Mouse (Mus musculus) midbrain, postnatal 0 days (tissue): ENCODE data around the gene Ubxn1. TPM values are rescaled to one million over a fixed set of nuclear protein-coding genes. Genes with fewer than 3 reads are reported as not detected.

Experiments used
- ATAC-seq: fragments of 200-750 bp; cut with Nextera tagmentation; 2 replicates; pipeline ENCODE4 v1.8.0; 2017; ENCODE audit warnings: moderate number of reproducible peaks, mild to moderate bottlenecking, moderate TSS enrichment, moderate library complexity; ENCODE audit not compliant: low FRiP score
- DNase-seq: peaks from one replicate; pipeline ENCODE4 v3.0.0-alpha.2; 2015; ENCODE audit warnings: low spot score
- H3K27ac ChIP-seq: fragments of 300-500 bp; sonication (generic); 2 replicates; pipeline ENCODE4 v1.5.1; 2014; ENCODE audit warnings: low read depth, mild to moderate bottlenecking, low read length, mixed read lengths
- H3K27me3 ChIP-seq: fragments of 300-500 bp; sonication (generic); 2 replicates; pipeline ENCODE4 v1.6.1; 2014; ENCODE audit warnings: low read length, control low read depth, mixed read lengths; ENCODE audit not compliant: insufficient read depth
- H3K36me3 ChIP-seq: fragments of 300-500 bp; sonication (generic); 2 replicates; pipeline ENCODE4 v1.6.1; 2014; ENCODE audit warnings: low read length, control low read depth, mixed read lengths; ENCODE audit not compliant: insufficient read depth
- H3K4me1 ChIP-seq: fragments of 300-500 bp; sonication (generic); 2 replicates; pipeline ENCODE4 v1.6.1; 2014; ENCODE audit warnings: mild to moderate bottlenecking, control low read depth, antibody characterized with exemption, low read length, mixed read lengths; ENCODE audit not compliant: insufficient read depth
- H3K4me2 ChIP-seq: fragments of 300-500 bp; sonication (generic); 2 replicates; pipeline ENCODE4 v1.6.1; 2014; ENCODE audit warnings: low read depth, mild to moderate bottlenecking, low read length, mixed read lengths; ENCODE audit not compliant: poor library complexity, severe bottlenecking
- H3K4me3 ChIP-seq: fragments of 300-500 bp; sonication (generic); 2 replicates; pipeline ENCODE4 v1.5.1; 2014; ENCODE audit warnings: low read depth, mild to moderate bottlenecking, low read length, moderate library complexity
- H3K9ac ChIP-seq: fragments of 300-500 bp; sonication (generic); replicated peaks from 2 replicates; pipeline ENCODE4 v1.6.1; 2014; ENCODE audit warnings: mild to moderate bottlenecking, low read length, moderate library complexity, mixed read lengths; ENCODE audit not compliant: poor library complexity, severe bottlenecking
- H3K9me3 ChIP-seq: fragments of 300-500 bp; sonication (generic); 2 replicates; pipeline ENCODE4 v1.6.1; 2016; ENCODE audit warnings: low read length, control low read depth
- CTCF ChIP-seq: IDR thresholded peaks from 2 replicates; pipeline ENCODE4 v1.5.1; 2016; ENCODE audit warnings: antibody characterized with exemption, mild to moderate bottlenecking
- WGBS: fragments of 180-500 bp; shearing (Covaris S2); extraction: QIAGEN DNeasy Blood & Tissue Kit; methylation state at CpG from one replicate; pipeline ENCODE4 v1.1.7; 2014; 5-methylcytosine and 5-hydroxymethylcytosine counted together
- polyA plus RNA-seq: library from polyadenylated mRNA; unstranded; fragments of >200 nt; fragmentation: Nextera tagmentation; extraction: Ambion mirVana; gene quantifications from 2 replicates; pipeline ENCODE4 v1.2.1, GENCODE M21; 2015
- total RNA-seq: library from RNA; depleted of rRNA; stranded (reverse); fragments of >200 nt; gene quantifications from 2 replicates; pipeline ENCODE4 v1.2.3, GENCODE M21; 2014

Ubxn1 gene
- total and polyA plus RNA-seq, 2 experiments from 2014 or later, result 73.5 to 142 TPM

- peaks cover 13% of the 10 kb centered on the region for H3K36me3 ChIP-seq
- H3K4me3 ChIP-seq, result peak within 1 kb of the TSS; percentile 68
- H3K9me3 ChIP-seq, result no peaks in the 10 kb centered on the region
- peaks cover 9% of the 10 kb centered on the region for H3K4me1 ChIP-seq
- TF ChIP-seq CTCF, result peak; percentile 71
- DNase-seq (peak; percentile 92), ATAC-seq (peak; percentile 74)
- no peaks in the 10 kb centered on the region for H3K27me3 ChIP-seq
- WGBS, result under 1% methylated on average over 38 of the region's 38 CpGs
- peak within 1 kb of the TSS; percentile 96 for H3K27ac ChIP-seq
- H3K4me2 ChIP-seq, result peak within 1 kb of the TSS; percentile 85
- peak within 1 kb of the TSS; percentile 87 for H3K9ac ChIP-seq
Observed at GRCm38 (mm10) chr19:8837251-8837791, 34.0 kb upstream of the Ubxn1 start, which contains the start of gene Bscl2. Bscl2 (plus strand) TSS chr19:8837467.

GRCm38 (mm10) chr19:8838041-8838730 lies 33.1 kb upstream of the Ubxn1 start:
- peak overlapping the region; percentile 68 for H3K4me3 ChIP-seq
- H3K9me3 ChIP-seq, result no peaks in the 10 kb centered on the region
- TF ChIP-seq CTCF, result no peak
- peak overlapping the region; percentile 85 for H3K4me2 ChIP-seq
- H3K27ac ChIP-seq, result peak overlapping the region; percentile 96
- 0 out of 2 replicates have a peak, but pooled peaks have one; percentile 8 for ATAC-seq
- H3K4me1 ChIP-seq, result peaks cover 9% of the 10 kb centered on the region
- peak; percentile 63 for DNase-seq
- H3K27me3 ChIP-seq, result no peaks in the 10 kb centered on the region
- H3K36me3 ChIP-seq, result peaks cover 10% of the 10 kb centered on the region
- 4% methylated on average over 15 of the region's 15 CpGs for WGBS
- peak overlapping the region; percentile 87 for H3K9ac ChIP-seq

GRCm38 (mm10) chr19:8839103-8839907 lies 32.0 kb upstream of the Ubxn1 start, which contains the start of gene Gng3:
Gng3 (minus strand) TSS chr19:8839194.
- no peak; the same call in 1 of the 2 replicates for TF ChIP-seq CTCF
- ATAC-seq, result peak; percentile 85
- Histone ChIP-seq H3K9ac (peak within 1 kb of the TSS; percentile 87), H3K4me2 (peak within 1 kb of the TSS; percentile 85), H3K27ac (peak within 1 kb of the TSS; percentile 96), H3K4me3 (peak within 1 kb of the TSS; percentile 68), H3K36me3 (peaks cover 9% of the 10 kb centered on the region), H3K4me1 (peaks cover 9% of the 10 kb centered on the region), H3K9me3 (no peaks in the 10 kb centered on the region), H3K27me3 (no peaks in the 10 kb centered on the region)
- peak; percentile 95 for DNase-seq
- WGBS, result 20% methylated on average over 11 of the region's 11 CpGs

- 10% methylated on average over 28 of the region's 29 CpGs for WGBS
- Histone ChIP-seq H3K36me3 (peaks cover 6% of the 10 kb centered on the region; the same call in 1 of the 2 replicates), H3K27me3 (no peaks in the 10 kb centered on the region), H3K9me3 (no peaks in the 10 kb centered on the region), H3K27ac (peak overlapping the region; percentile 96), H3K9ac (peak overlapping the region; percentile 87), H3K4me2 (peak overlapping the region; percentile 85), H3K4me1 (peaks cover 9% of the 10 kb centered on the region), H3K4me3 (peak overlapping the region; percentile 68)
- peak; percentile 6; the same call in 1 of the 2 replicates for TF ChIP-seq CTCF
- DNase-seq, result peak; percentile 76
- ATAC-seq, result peak; percentile 21
Observed at GRCm38 (mm10) chr19:8839908-8840791, 31.1 kb upstream of the Ubxn1 start.

DNA sequence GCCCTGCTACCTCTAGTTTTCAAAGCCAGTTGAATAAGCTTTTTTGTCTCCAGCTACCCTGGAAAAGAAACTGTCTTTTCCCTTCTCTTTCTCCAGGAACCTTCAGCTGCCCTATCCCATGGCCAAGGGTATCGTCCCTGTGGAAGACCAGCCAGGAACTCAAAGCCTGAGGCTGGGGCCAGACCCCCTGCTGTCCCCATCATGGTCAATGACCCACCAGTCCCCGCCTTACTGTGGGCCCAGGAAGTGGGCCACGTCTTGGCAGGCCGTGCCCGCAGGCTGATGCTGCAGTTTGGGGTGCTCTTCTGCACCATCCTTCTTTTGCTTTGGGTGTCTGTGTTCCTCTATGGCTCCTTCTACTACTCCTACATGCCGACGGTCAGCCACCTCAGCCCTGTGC lies 30.3 kb upstream of the Ubxn1 start:
- no peak for TF ChIP-seq CTCF
- Histone ChIP-seq H3K36me3 (peaks cover 12% of the 10 kb centered on the region), H3K27me3 (no peaks in the 10 kb centered on the region), H3K4me1 (peaks cover 9% of the 10 kb centered on the region), H3K4me3 (peak overlapping the region; percentile 68), H3K27ac (no peak overlapping the region), H3K9me3 (no peaks in the 10 kb centered on the region), H3K4me2 (peak overlapping the region; percentile 85), H3K9ac (peak overlapping the region; percentile 87)
- WGBS, result 92% methylated on average over 7 of the region's 7 CpGs
- DNase-seq (no peak), ATAC-seq (no peak)
